Mouse (Mus musculus) liver, embryonic 13.5 days (tissue): ENCODE data around the gene Itgb7. TPM values are rescaled to one million over a fixed set of nuclear protein-coding genes. Genes with fewer than 3 reads are reported as not detected.

Source experiments
- ATAC-seq: fragments of 200-750 bp; cut with Nextera tagmentation; 2 replicates; pipeline ENCODE4 v1.8.0; 2017; ENCODE audit warnings: low read depth, mild to moderate bottlenecking, moderate number of reproducible peaks, moderate library complexity
- DNase-seq: peaks from one replicate; pipeline ENCODE4 v3.0.0; 2022
- H3K27ac ChIP-seq: fragments of 300-500 bp; sonication (generic); 2 replicates; pipeline ENCODE4 v1.5.1; 2015; ENCODE audit warnings: moderate library complexity, mild to moderate bottlenecking, inconsistent platforms
- H3K27me3 ChIP-seq: fragments of 300-500 bp; sonication (generic); 2 replicates; pipeline ENCODE4 v1.6.1; 2015; ENCODE audit warnings: mild to moderate bottlenecking, inconsistent platforms
- H3K36me3 ChIP-seq: fragments of 300-500 bp; sonication (generic); 2 replicates; pipeline ENCODE4 v1.6.1; 2015; ENCODE audit warnings: mild to moderate bottlenecking, inconsistent platforms
- H3K4me1 ChIP-seq: fragments of 300-500 bp; sonication (generic); replicated peaks from 2 replicates; pipeline ENCODE4 v1.6.1; 2015; ENCODE audit warnings: inconsistent platforms
- H3K4me2 ChIP-seq: fragments of 300-500 bp; sonication (generic); 2 replicates; pipeline ENCODE4 v1.6.1; 2015; ENCODE audit warnings: inconsistent platforms, mild to moderate bottlenecking, moderate library complexity
- H3K4me3 ChIP-seq: fragments of 300-500 bp; sonication (generic); replicated peaks from 2 replicates; pipeline ENCODE4 v1.5.1; 2015; ENCODE audit warnings: mild to moderate bottlenecking, inconsistent platforms
- H3K9ac ChIP-seq: fragments of 300-500 bp; sonication (generic); 2 replicates; pipeline ENCODE4 v1.6.1; 2015; ENCODE audit warnings: mild to moderate bottlenecking, inconsistent platforms
- H3K9me3 ChIP-seq: fragments of 300-500 bp; sonication (generic); replicated peaks from 2 replicates; pipeline ENCODE4 v1.6.1; 2016; ENCODE audit warnings: inconsistent platforms
- WGBS: fragments of 180-500 bp; shearing (Covaris S2); methylation state at CpG from one replicate; pipeline ENCODE4 v1.1.7; 2015; ENCODE audit not compliant: insufficient replicate concordance; 5-methylcytosine and 5-hydroxymethylcytosine counted together
- polyA plus RNA-seq: library from polyadenylated mRNA; unstranded; fragments of >200 nt; fragmentation: Nextera tagmentation; extraction: Ambion mirVana; gene quantifications from 2 replicates; pipeline ENCODE4 v1.2.1, GENCODE M21; 2015

Gene Itgb7
- polyA plus RNA-seq, 1 experiment from 2014 or later = 6.5 TPM

GRCm38 (mm10) chr15:102248131-102248811 lies 16.5 kb upstream of the Itgb7 start:
- Histone ChIP-seq H3K9ac (peak overlapping the region; percentile 52), H3K4me2 (peak overlapping the region; percentile 75), H3K4me1 (peaks cover 54% of the 10 kb centered on the region), H3K9me3 (no peaks in the 10 kb centered on the region), H3K27me3 (peaks cover 98% of the 10 kb centered on the region), H3K27ac (peak overlapping the region; percentile 76), H3K4me3 (peak overlapping the region; percentile 58), H3K36me3 (no peaks in the 10 kb centered on the region)
- no peak for DNase-seq
- no peak for ATAC-seq
- WGBS = 14% methylated on average over 8 of the region's 8 CpGs

- Histone ChIP-seq H3K36me3 (no peaks in the 10 kb centered on the region), H3K4me2 (peak overlapping the region; percentile 75), H3K9me3 (no peaks in the 10 kb centered on the region), H3K9ac (peak overlapping the region; percentile 52), H3K27me3 (peaks cover 100% of the 10 kb centered on the region), H3K4me1 (peaks cover 61% of the 10 kb centered on the region), H3K4me3 (peak overlapping the region; percentile 58), H3K27ac (peak overlapping the region; percentile 76)
- no peak for DNase-seq
- WGBS = 1% methylated on average over 62 of the region's 65 CpGs
- ATAC-seq = peak; percentile 34
Observed at GRCm38 (mm10) chr15:102247252-102248130, 15.7 kb upstream of the Itgb7 start.

- WGBS = under 1% methylated on average over 35 of the region's 35 CpGs
- H3K9me3 ChIP-seq = no peaks in the 10 kb centered on the region
- H3K27me3 ChIP-seq = peaks cover 100% of the 10 kb centered on the region
- peak overlapping the region; percentile 76 for H3K27ac ChIP-seq
- peaks cover 64% of the 10 kb centered on the region for H3K4me1 ChIP-seq
- H3K36me3 ChIP-seq = no peaks in the 10 kb centered on the region
- DNase-seq = peak; percentile 35
- ATAC-seq = peak; percentile 34
- H3K4me2 ChIP-seq = peak overlapping the region; percentile 75
- H3K9ac ChIP-seq = peak overlapping the region; percentile 41; the same call in 1 of the 2 replicates
- H3K4me3 ChIP-seq = peak overlapping the region; percentile 58
Observed at GRCm38 (mm10) chr15:102246866-102247251, 15.1 kb upstream of the Itgb7 start.

GRCm38 (mm10) chr15:102245891-102246741 lies 14.4 kb upstream of the Itgb7 start:
- Histone ChIP-seq H3K36me3 (no peaks in the 10 kb centered on the region), H3K9me3 (no peaks in the 10 kb centered on the region), H3K4me2 (peak overlapping the region; percentile 75), H3K9ac (peak overlapping the region; percentile 60), H3K27ac (peak overlapping the region; percentile 76), H3K4me3 (peak overlapping the region; percentile 58), H3K27me3 (peaks cover 100% of the 10 kb centered on the region), H3K4me1 (peaks cover 64% of the 10 kb centered on the region)
- ATAC-seq (peak; percentile 44), DNase-seq (peak; percentile 24)
- under 1% methylated on average over 40 of the region's 44 CpGs for WGBS

- no peak overlapping the region; the same call in 1 of the 2 replicates for H3K27ac ChIP-seq
- H3K4me3 ChIP-seq = peak overlapping the region; percentile 58
- no peaks in the 10 kb centered on the region for H3K36me3 ChIP-seq
- WGBS = 19% methylated on average over 14 of the region's 14 CpGs
- H3K27me3 ChIP-seq = peaks cover 100% of the 10 kb centered on the region
- DNase-seq = no peak
- peaks cover 64% of the 10 kb centered on the region for H3K4me1 ChIP-seq
- H3K9me3 ChIP-seq = no peaks in the 10 kb centered on the region
- peak overlapping the region; percentile 75 for H3K4me2 ChIP-seq
- H3K9ac ChIP-seq = peak overlapping the region; percentile 60
- ATAC-seq = no peak
Observed at GRCm38 (mm10) chr15:102245461-102245881, 13.7 kb upstream of the Itgb7 start.

- no peak for DNase-seq
Observed at GRCm38 (mm10) chr15:102244306-102245191, 12.8 kb upstream of the Itgb7 start.

GRCm38 (mm10) chr15:102243229-102244190 lies 11.8 kb upstream of the Itgb7 start:
- ATAC-seq (no peak), DNase-seq (peak; percentile 37)
- Histone ChIP-seq H3K9me3 (no peaks in the 10 kb centered on the region), H3K4me1 (peaks cover 54% of the 10 kb centered on the region), H3K27me3 (peaks cover 88% of the 10 kb centered on the region), H3K36me3 (no peaks in the 10 kb centered on the region), H3K4me3 (peak overlapping the region; percentile 3; the same call in 1 of the 2 replicates), H3K4me2 (peak overlapping the region; percentile 34), H3K27ac (peak overlapping the region; percentile 41), H3K9ac (0 out of 2 replicates have a peak overlapping the region, but pooled peaks have one; percentile 2)
- WGBS = 11% methylated on average over 22 of the region's 22 CpGs

More at GRCm38 (mm10) chr15:102244306-102245191, 12.8 kb upstream of the Itgb7 start:
- Histone ChIP-seq H3K4me1 (peaks cover 62% of the 10 kb centered on the region), H3K36me3 (no peaks in the 10 kb centered on the region), H3K27me3 (peaks cover 96% of the 10 kb centered on the region), H3K9me3 (no peaks in the 10 kb centered on the region), H3K27ac (peak overlapping the region; percentile 41), H3K9ac (peak overlapping the region; percentile 8; the same call in 1 of the 2 replicates), H3K4me2 (peak overlapping the region; percentile 75), H3K4me3 (peak overlapping the region; percentile 58)
- ATAC-seq = no peak
- 34% methylated on average over 19 of the region's 19 CpGs for WGBS

GRCm38 (mm10) chr15:102242404-102243228 lies 10.9 kb upstream of the Itgb7 start:
- Histone ChIP-seq H3K27ac (0 out of 2 replicates have a peak overlapping the region, but pooled peaks have one; percentile 10), H3K9ac (no peak overlapping the region), H3K4me1 (peaks cover 48% of the 10 kb centered on the region), H3K9me3 (no peaks in the 10 kb centered on the region), H3K4me2 (peak overlapping the region; percentile 34; the same call in 1 of the 2 replicates), H3K4me3 (no peak overlapping the region), H3K36me3 (no peaks in the 10 kb centered on the region), H3K27me3 (peaks cover 79% of the 10 kb centered on the region)
- 56% methylated on average over 12 of the region's 12 CpGs for WGBS
- DNase-seq = no peak
- ATAC-seq = no peak
